Mouse (Mus musculus): ENCODE measurements around the gene Scrn2.

GRCm38 (mm10) chr11:97044902-97045301 is 15.2 kb downstream of the Scrn2 start:
- TF ChIP-seq GATA1 (IDR thresholded peaks at IDR 0.05; ENCODE audit: low read length): no peak
- TF ChIP-seq TAL1 (IDR thresholded peaks at IDR 0.05; ENCODE audit: low read length): no peak
